Mouse (Mus musculus): ENCODE data around the gene Cyp2ab1.

DNA sequence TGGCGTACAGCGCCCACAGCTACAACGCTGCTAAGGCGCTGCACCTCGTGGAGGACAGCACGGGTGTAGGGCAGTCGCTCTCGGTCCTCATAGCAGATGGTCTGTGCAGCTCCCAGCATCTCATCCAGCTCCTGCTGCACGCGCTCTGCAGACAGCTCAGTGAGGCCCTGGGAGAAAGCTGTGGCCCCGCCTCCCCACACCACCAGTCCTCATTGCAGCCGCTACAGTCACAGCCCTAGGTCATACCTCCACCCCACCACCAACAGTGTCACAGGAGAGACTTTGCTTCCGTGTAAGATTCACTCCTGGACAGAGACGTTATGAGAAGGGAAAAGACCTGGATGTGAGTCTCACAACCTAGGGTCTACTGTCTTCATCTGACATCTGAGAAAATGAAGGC lies 12.9 kb downstream of the Cyp2ab1 start:
- no peak for TF ChIP-seq CHD2 (IDR thresholded peaks at IDR 0.05; ENCODE audit: low read length)
- no peak for TF ChIP-seq RAD21 (IDR thresholded peaks at IDR 0.05; ENCODE audit: low read depth, low read length)
- no peak for TF ChIP-seq CTCF (IDR thresholded peaks at IDR 0.05 in 2 of 3, conservative IDR thresholded peaks at IDR 0.05 in 1 of 3; ENCODE audit: control insufficient read depth in 1 of 3, insufficient read depth in 1 of 3, low read depth in 2 of 3, low read length in 3 of 3, poor library complexity in 1 of 3, severe bottlenecking in 1 of 3)
- no peak for TF ChIP-seq POLR2A (IDR thresholded peaks at IDR 0.05; ENCODE audit: control insufficient read depth in 1 of 2, insufficient read depth in 1 of 2, low read depth in 1 of 2, low read length in 2 of 2, poor library complexity in 1 of 2)
- no peak for TF ChIP-seq TBP (IDR thresholded peaks at IDR 0.05; ENCODE audit: low read depth, low read length)
- no peak for TF ChIP-seq TCF12 (IDR thresholded peaks at IDR 0.05; ENCODE audit: low read depth, low read length)
- no peak for TF ChIP-seq JUND (IDR thresholded peaks at IDR 0.05; ENCODE audit: low read depth, low read length)
- no peak for TF ChIP-seq MAX (IDR thresholded peaks at IDR 0.05; ENCODE audit: low read length)
- no peak for TF ChIP-seq ETS1 (IDR thresholded peaks at IDR 0.05; ENCODE audit: low read depth, low read length)
- TF ChIP-seq MAFK (IDR thresholded peaks at IDR 0.05; ENCODE audit: borderline replicate concordance, low read depth, low read length): no peak
- no peak for TF ChIP-seq SMC3 (IDR thresholded peaks at IDR 0.05; ENCODE audit: low read depth, low read length)
- TF ChIP-seq EP300 (IDR thresholded peaks at IDR 0.05; ENCODE audit: low read depth in 1 of 2, low read length in 2 of 2): no peak
- TF ChIP-seq GATA1 (IDR thresholded peaks at IDR 0.05; ENCODE audit: low read depth, low read length): no peak
- no peak for TF ChIP-seq NELFE (IDR thresholded peaks at IDR 0.05; ENCODE audit: low read depth, low read length)

Data from MEL (cell line).